Mouse (Mus musculus): Measurements from ENCODE around the gene Efl1. TPM values are rescaled to one million over a fixed set of nuclear protein-coding genes. Genes with fewer than 3 reads are reported as not detected.

Efl1 gene
- total and polyA plus RNA-seq, 3 experiments = 19.5 to 27.4 (median 21.0) TPM

DNA sequence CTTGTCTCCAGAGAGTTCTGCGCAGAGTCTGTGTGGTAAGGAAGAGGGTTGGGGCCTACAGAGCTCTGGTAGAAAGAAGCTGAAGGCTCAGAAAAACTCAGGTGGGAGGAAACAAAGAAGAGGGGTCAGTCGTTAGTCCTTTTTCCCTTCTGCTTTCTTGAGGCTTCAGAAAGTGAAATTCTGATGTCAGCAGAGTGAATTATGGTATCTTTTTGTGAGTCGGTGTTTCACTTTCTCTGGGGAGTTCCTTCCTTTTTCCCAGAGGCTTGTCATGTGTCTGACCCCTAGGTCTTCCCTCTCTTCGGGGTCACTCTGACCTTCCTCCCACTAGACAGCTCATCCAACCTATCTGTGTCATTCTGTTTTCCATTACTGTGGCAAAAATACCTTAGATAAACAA lies 153.8 kb downstream of the Efl1 start:
- dilution Hi-C loops (cut with MboI; ENCODE audit: extremely low pct_ligation_motif_present, extremely low pct_unique_long_range_greater_than_20kb, low sequenced_read_pairs) (no loop called here), in situ Hi-C loops (cut with MboI; ENCODE audit: low pct_ligation_motif_present, low pct_unique_long_range_greater_than_20kb, low sequenced_read_pairs) (no loop called here)
- Histone ChIP-seq H3K4me2 (ENCODE audit: insufficient read depth, low read depth, poor library complexity, severe bottlenecking) (peak overlapping the region; percentile 57), H3K79me2 (replicated peaks; ENCODE audit: control insufficient read depth, extremely low read depth, insufficient read depth, poor library complexity, severe bottlenecking) (no peaks in the 10 kb centered on the region), H3K9me3 (replicated peaks; ENCODE audit: low read length) (no peaks in the 10 kb centered on the region), H3K27ac (ENCODE audit: insufficient read depth, low read depth) (no peak overlapping the region), H3K36me3 (replicated peaks in 1 of 2; ENCODE audit: control insufficient read depth in 1 of 2, insufficient read depth in 1 of 2, low read length in 1 of 2) (no peaks in the 10 kb centered on the region), H3K27me3 (replicated peaks) (peaks cover 9% of the 10 kb centered on the region), H3K9ac (ENCODE audit: insufficient read depth, low read depth) (no peak overlapping the region), H3K4me3 (replicated peaks in 1 of 3; ENCODE audit: low read depth in 2 of 3, low read length in 2 of 3, poor library complexity in 1 of 3) (no peak overlapping the region), H3K4me1 (ENCODE audit: control insufficient read depth in 1 of 2, insufficient read depth in 2 of 2) (peaks cover 13 to 34% of the 10 kb centered on the region in 2 experiments)
- peak; percentile 60 for DNase-seq (ENCODE audit: extremely low read depth)
- TF ChIP-seq JUN (IDR thresholded peaks at IDR 0.05; ENCODE audit: insufficient read depth, low read depth, low read length) (0 out of 2 replicates have a peak, but pooled peaks have one; percentile 36), E2F4 (IDR thresholded peaks at IDR 0.05; ENCODE audit: insufficient replicate concordance, low read depth, low read length) (no peak), MAX (IDR thresholded peaks at IDR 0.05; ENCODE audit: low read length) (peak; percentile 47), ETS1 (conservative IDR thresholded peaks at IDR 0.05; ENCODE audit: low read depth, low read length) (peak; percentile 95), USF2 (conservative IDR thresholded peaks at IDR 0.05; ENCODE audit: low read depth, low read length) (no peak; the same call in 1 of the 2 replicates), EP300 (IDR thresholded peaks at IDR 0.05; ENCODE audit: low read length) (peak; percentile 89), TCF12 (IDR thresholded peaks at IDR 0.05; ENCODE audit: low read depth, low read length) (peak; percentile 81), ZNF384 (IDR thresholded peaks at IDR 0.05; ENCODE audit: low read depth, low read length) (peak; percentile 58), NRF1 (IDR thresholded peaks at IDR 0.05; ENCODE audit: low read depth, low read length) (0 out of 2 replicates have a peak, but pooled peaks have one; percentile 13), CTCF (conservative IDR thresholded peaks at IDR 0.05 in 1 of 2, IDR thresholded peaks at IDR 0.05 in 1 of 2; ENCODE audit: low read depth in 2 of 2, low read length in 2 of 2) (no peak), UBTF (IDR thresholded peaks at IDR 0.05; ENCODE audit: low read depth, low read length) (no peak), TBP (conservative IDR thresholded peaks at IDR 0.05; ENCODE audit: low read depth, low read length) (0 out of 2 replicates have a peak, but pooled peaks have one; percentile 46), MAFK (IDR thresholded peaks at IDR 0.05; ENCODE audit: insufficient replicate concordance, low read length) (peak; percentile 90), USF1 (IDR thresholded peaks at IDR 0.05; ENCODE audit: low read depth, low read length) (no peak), GABPA (IDR thresholded peaks at IDR 0.05; ENCODE audit: insufficient replicate concordance, low read depth, low read length) (no peak), SIN3A (IDR thresholded peaks at IDR 0.05; ENCODE audit: low read length) (peak; percentile 67), ZMIZ1 (IDR thresholded peaks at IDR 0.05; ENCODE audit: low read depth, low read length) (no peak), RAD21 (IDR thresholded peaks at IDR 0.05; ENCODE audit: low read depth, low read length) (no peak; the same call in none of the 2 replicates), POLR2AphosphoS2 (IDR thresholded peaks at IDR 0.05; ENCODE audit: low read depth, low read length) (no peak), RCOR1 (conservative IDR thresholded peaks at IDR 0.05; ENCODE audit: low read depth, low read length) (peak; percentile 84), MAZ (IDR thresholded peaks at IDR 0.05; ENCODE audit: low read depth, low read length) (no peak; the same call in none of the 2 replicates), HCFC1 (IDR thresholded peaks at IDR 0.05; ENCODE audit: low read depth, low read length) (peak; percentile 24), MEF2A (IDR thresholded peaks at IDR 0.05; ENCODE audit: borderline replicate concordance, low read depth, low read length) (peak; percentile 88), ZKSCAN1 (IDR thresholded peaks at IDR 0.05; ENCODE audit: borderline replicate concordance, low read depth, low read length) (no peak), ZC3H11A (IDR thresholded peaks at IDR 0.05; ENCODE audit: low read depth, low read length) (no peak), MXI1 (IDR thresholded peaks at IDR 0.05; ENCODE audit: low read depth, low read length) (no peak), IRF4 (IDR thresholded peaks at IDR 0.05; ENCODE audit: low read depth, low read length) (peak; percentile 90), SMC3 (IDR thresholded peaks at IDR 0.05; ENCODE audit: low read depth, low read length) (no peak), CHD2 (IDR thresholded peaks at IDR 0.05; ENCODE audit: low read length) (0 out of 2 replicates have a peak, but pooled peaks have one; percentile 42), NELFE (IDR thresholded peaks at IDR 0.05; ENCODE audit: low read depth, low read length) (no peak), MYC (IDR thresholded peaks at IDR 0.05; ENCODE audit: low read depth, low read length) (peak; percentile 70), JUND (conservative IDR thresholded peaks at IDR 0.05; ENCODE audit: low read depth, low read length) (peak; percentile 57), KAT2A (IDR thresholded peaks at IDR 0.05; ENCODE audit: insufficient replicate concordance, low read length) (no peak), ELF1 (IDR thresholded peaks at IDR 0.05; ENCODE audit: low read depth, low read length) (0 out of 2 replicates have a peak, but pooled peaks have one; percentile 36), CHD1 (IDR thresholded peaks at IDR 0.05; ENCODE audit: low read depth, low read length) (no peak), BHLHE40 (IDR thresholded peaks at IDR 0.05; ENCODE audit: low read depth, low read length) (peak; percentile 92), POLR2A (IDR thresholded peaks at IDR 0.05; ENCODE audit: low read depth, low read length) (no peak), PAX5 (IDR thresholded peaks at IDR 0.05; ENCODE audit: low read length) (no peak)
